Mouse (Mus musculus) CH12.LX (cell line): ENCODE data around the gene Srd5a1. TPM values are rescaled to one million over a fixed set of nuclear protein-coding genes. Genes with fewer than 3 reads are reported as not detected.

ENCODE experiments used
- DNase-seq: peaks from one replicate; pipeline ENCODE4 v3.0.0-alpha.2; 2013; ENCODE audit errors: extremely low read depth
- H3K27ac ChIP-seq: 2 replicates; pipeline ENCODE4 v1.5.1; 2012; ENCODE audit warnings: low read depth, mild to moderate bottlenecking, control low read depth, moderate library complexity; ENCODE audit not compliant: insufficient read depth
- H3K27me3 ChIP-seq: replicated peaks from 2 replicates; pipeline ENCODE3; 2012; ENCODE audit warnings: inconsistent platforms
- H3K36me3 ChIP-seq, 2 experiments: replicated peaks in 1 of 2; 2 replicates each; pipeline versions ENCODE3 to v1.6.1; 2012; ENCODE audit warnings: inconsistent platforms in 1 of 2, low read length in 1 of 2, mild to moderate bottlenecking in 1 of 2, mixed read lengths in 1 of 2, moderate library complexity in 1 of 2; ENCODE audit not compliant: control insufficient read depth in 1 of 2, insufficient read depth in 1 of 2
- H3K4me1 ChIP-seq, 2 experiments: 2 replicates each; pipeline ENCODE4 v1.6.1; 2012; ENCODE audit warnings: inconsistent platforms in 1 of 2, moderate library complexity in 1 of 2; ENCODE audit not compliant: insufficient read depth in 2 of 2, control insufficient read depth in 1 of 2
- H3K4me2 ChIP-seq: 2 replicates; pipeline ENCODE4 v1.6.1; 2012; ENCODE audit warnings: low read depth, mild to moderate bottlenecking, control low read depth; ENCODE audit not compliant: poor library complexity, insufficient read depth, severe bottlenecking
- H3K4me3 ChIP-seq, 3 experiments: fragments of 150-350 bp in 1 of 3; sonication (generic) in 1 of 3; replicated peaks in 1 of 3; 2 replicates each; pipeline versions ENCODE3 to v1.5.1; 2011 to 2012; ENCODE audit warnings: low read depth in 2 of 3, low read length in 2 of 3, mild to moderate bottlenecking in 2 of 3, moderate library complexity in 2 of 3, control low read depth in 1 of 3, improper control_type of control experiment in 1 of 3, inconsistent platforms in 1 of 3, mixed read lengths in 1 of 3; ENCODE audit not compliant: poor library complexity in 1 of 3
- H3K79me2 ChIP-seq: replicated peaks from 2 replicates; pipeline ENCODE4 v1.6.1; 2012; ENCODE audit warnings: mild to moderate bottlenecking, moderate library complexity; ENCODE audit not compliant: control insufficient read depth, poor library complexity, insufficient read depth, severe bottlenecking; ENCODE audit errors: extremely low read depth
- H3K9ac ChIP-seq: 2 replicates; pipeline ENCODE4 v1.6.1; 2012; ENCODE audit warnings: low read depth, mild to moderate bottlenecking, control low read depth, moderate library complexity; ENCODE audit not compliant: insufficient read depth
- H3K9me3 ChIP-seq: replicated peaks from 2 replicates; pipeline ENCODE3; 2012; ENCODE audit warnings: low read length, inconsistent platforms, mixed read lengths
- CHD2 ChIP-seq: IDR thresholded peaks from 2 replicates; pipeline ENCODE4 v1.6.1; 2011; ENCODE audit warnings: low read length, improper control_type of control experiment
- CTCF ChIP-seq, 2 experiments: IDR thresholded peaks in 1 of 2; conservative IDR thresholded peaks in 1 of 2; 2 replicates each; pipeline ENCODE4 v1.5.1; 2011 to 2012; ENCODE audit warnings: low read depth in 2 of 2, low read length in 2 of 2, improper control_type of control experiment in 1 of 2, inconsistent platforms in 1 of 2, mild to moderate bottlenecking in 1 of 2, moderate library complexity in 1 of 2
- E2F4 ChIP-seq: IDR thresholded peaks from 2 replicates; pipeline ENCODE4 v1.6.1; 2011; ENCODE audit warnings: low read depth, low read length, improper control_type of control experiment; ENCODE audit not compliant: insufficient replicate concordance
- ELF1 ChIP-seq: IDR thresholded peaks from 2 replicates; pipeline ENCODE4 v1.6.1; 2014; ENCODE audit warnings: low read depth, mild to moderate bottlenecking, inconsistent platforms, low read length, improper control_type of control experiment
- EP300 ChIP-seq: IDR thresholded peaks from 2 replicates; pipeline ENCODE4 v1.6.1; 2011; ENCODE audit warnings: low read length, improper control_type of control experiment
- GABPA ChIP-seq: IDR thresholded peaks from 2 replicates; pipeline ENCODE4 v1.6.1; 2012; ENCODE audit warnings: low read depth, low read length, improper control_type of control experiment, inconsistent platforms; ENCODE audit not compliant: insufficient replicate concordance
- HCFC1 ChIP-seq: IDR thresholded peaks from 2 replicates; pipeline ENCODE4 v1.6.1; 2012; ENCODE audit warnings: low read depth, mild to moderate bottlenecking, inconsistent platforms, low read length, improper control_type of control experiment
- IRF4 ChIP-seq: IDR thresholded peaks from 2 replicates; pipeline ENCODE4 v1.6.1; 2014; ENCODE audit warnings: low read depth, mild to moderate bottlenecking, inconsistent platforms, low read length, improper control_type of control experiment
- JUND ChIP-seq: conservative IDR thresholded peaks from 2 replicates; pipeline ENCODE4 v1.6.1; 2011; ENCODE audit warnings: low read depth, low read length, improper control_type of control experiment
- MAFK ChIP-seq: IDR thresholded peaks from 2 replicates; pipeline ENCODE4 v1.6.1; 2011; ENCODE audit warnings: low read length, improper control_type of control experiment; ENCODE audit not compliant: insufficient replicate concordance
- NELFE ChIP-seq: IDR thresholded peaks from 2 replicates; pipeline ENCODE4 v1.6.1; 2011; ENCODE audit warnings: low read depth, low read length, improper control_type of control experiment
- NRF1 ChIP-seq: IDR thresholded peaks from 2 replicates; pipeline ENCODE4 v1.6.1; 2014; ENCODE audit warnings: low read depth, mild to moderate bottlenecking, inconsistent platforms, low read length, improper control_type of control experiment, moderate library complexity
- POLR2AphosphoS2 ChIP-seq: IDR thresholded peaks from 2 replicates; pipeline ENCODE4 v1.6.1; 2011; ENCODE audit warnings: low read depth, low read length, improper control_type of control experiment
- RAD21 ChIP-seq: IDR thresholded peaks from 2 replicates; pipeline ENCODE4 v1.6.1; 2011; ENCODE audit warnings: low read depth, mild to moderate bottlenecking, low read length, improper control_type of control experiment, moderate library complexity
- SIN3A ChIP-seq: IDR thresholded peaks from 2 replicates; pipeline ENCODE4 v1.6.1; 2012; ENCODE audit warnings: low read length, improper control_type of control experiment, inconsistent platforms
- SMC3 ChIP-seq: IDR thresholded peaks from 2 replicates; pipeline ENCODE4 v1.6.1; 2011; ENCODE audit warnings: low read depth, low read length, improper control_type of control experiment
- TBP ChIP-seq: conservative IDR thresholded peaks from 2 replicates; pipeline ENCODE4 v1.6.1; 2011; ENCODE audit warnings: low read depth, low read length, improper control_type of control experiment
- TCF12 ChIP-seq: IDR thresholded peaks from 2 replicates; pipeline ENCODE4 v1.6.1; 2014; ENCODE audit warnings: low read depth, mild to moderate bottlenecking, inconsistent platforms, low read length, improper control_type of control experiment
- UBTF ChIP-seq: IDR thresholded peaks from 2 replicates; pipeline ENCODE4 v1.6.1; 2012; ENCODE audit warnings: low read depth, mild to moderate bottlenecking, inconsistent platforms, low read length, improper control_type of control experiment, moderate library complexity
- USF2 ChIP-seq: conservative IDR thresholded peaks from 2 replicates; pipeline ENCODE4 v1.6.1; 2011; ENCODE audit warnings: low read depth, low read length, improper control_type of control experiment
- ZC3H11A ChIP-seq: IDR thresholded peaks from 2 replicates; pipeline ENCODE4 v1.6.1; 2012; ENCODE audit warnings: low read depth, mild to moderate bottlenecking, inconsistent platforms, low read length, improper control_type of control experiment
- dilution Hi-C: fragments of 300-500 bp; cut with MboI; formaldehyde crosslinking; loops from 2 replicates; pipeline ENCODE4 v1.14.3; 2020; ENCODE audit warnings: low sequenced_read_pairs; ENCODE audit not compliant: extremely low pct_unique_long_range_greater_than_20kb, extremely low pct_ligation_motif_present
- in situ Hi-C: fragments of 300-500 bp; cut with MboI; formaldehyde crosslinking; loops from 3 replicates; pipeline ENCODE4 v1.14.3; 2019; ENCODE audit warnings: low sequenced_read_pairs, low pct_ligation_motif_present, low pct_unique_long_range_greater_than_20kb, mixed read lengths
- polyA plus RNA-seq: library from polyadenylated mRNA; unstranded; fragments of >175 nt; gene quantifications from 2 replicates; pipeline ENCODE4 v1.2.1, GENCODE M21; 2012; ENCODE audit warnings: low read depth; ENCODE audit not compliant: insufficient read length
- total RNA-seq, 2 experiments: library from RNA; depleted of rRNA; stranded (reverse); fragments of 300-350 nt in 1 of 2; fragments of >200 nt in 1 of 2; gene quantifications; 2 replicates each; pipeline ENCODE4 v1.2.3; 2012 to 2014

Srd5a1 gene
- total and polyA plus RNA-seq, 3 experiments: 1.2 to 2.4 (median 2.3) TPM

DNA sequence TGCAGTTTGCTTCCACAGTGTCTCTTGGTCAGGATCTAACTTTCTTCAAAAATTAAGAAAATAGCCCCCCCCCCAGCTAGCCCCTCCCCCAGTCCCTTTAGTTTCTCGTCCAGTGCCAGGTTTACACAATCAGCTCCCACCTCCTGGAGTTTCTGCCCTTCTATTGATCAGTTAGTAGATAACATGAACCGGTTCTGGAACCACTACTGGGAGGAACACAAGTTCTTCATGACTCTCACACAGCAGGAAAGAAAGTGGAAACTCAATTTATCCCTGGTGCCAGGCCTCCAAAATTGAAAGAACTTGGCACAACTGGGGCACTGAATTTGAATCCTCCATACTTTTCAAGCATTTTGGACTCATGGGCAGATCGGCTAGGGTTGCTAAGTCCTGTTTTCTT lies 43.3 kb upstream of the Srd5a1 start:
- Histone ChIP-seq H3K4me3 (no peak overlapping the region), H3K36me3 (no peaks in the 10 kb centered on the region), H3K4me1 (no peaks in the 10 kb centered on the region; a peak in 1 of 4 replicates), H3K27me3 (no peaks in the 10 kb centered on the region), H3K4me2 (no peak overlapping the region), H3K79me2 (no peaks in the 10 kb centered on the region), H3K9me3 (no peaks in the 10 kb centered on the region), H3K27ac (no peak overlapping the region), H3K9ac (no peak overlapping the region)
- DNase-seq: no peak
- dilution Hi-C loops: no loop called here
- no peak for TF ChIP-seq CHD2
- in situ Hi-C loops: loop anchor here (5.0 kb wide), 1 partner anchor 152 kb away; no protein-coding TSS in a partner anchor

DNA sequence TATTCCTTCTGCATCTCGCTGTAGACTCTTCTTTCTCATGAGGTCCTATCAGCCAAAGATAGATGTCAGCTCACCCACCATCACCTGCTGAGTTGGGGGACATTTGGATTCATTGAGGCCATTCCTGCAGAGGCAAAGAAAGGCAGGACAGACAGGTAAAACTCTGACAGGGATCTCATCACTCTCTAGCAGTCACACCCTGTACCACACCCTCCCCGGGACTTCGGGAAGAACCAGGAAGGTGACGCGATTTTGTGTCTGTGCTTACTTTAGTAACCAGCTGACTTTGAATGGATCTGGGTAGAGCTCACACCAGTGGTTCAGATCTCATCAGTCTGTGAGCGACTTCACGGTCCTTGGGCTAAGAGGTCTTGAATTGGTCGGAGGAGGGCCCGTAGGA lies 35.2 kb upstream of the Srd5a1 start:
- in situ Hi-C loops: no loop called here
- Histone ChIP-seq H3K36me3 (peaks cover 7 to 20% of the 10 kb centered on the region in 2 experiments), H3K4me2 (no peak overlapping the region), H3K4me1 (peaks cover 10 to 20% of the 10 kb centered on the region in 2 experiments), H3K9me3 (no peaks in the 10 kb centered on the region), H3K9ac (no peak overlapping the region), H3K79me2 (no peaks in the 10 kb centered on the region), H3K4me3 (no peak overlapping the region), H3K27me3 (no peaks in the 10 kb centered on the region)
- dilution Hi-C loops: no loop called here
- DNase-seq: no peak
- TF ChIP-seq IRF4 (no peak), JUND (no peak), POLR2AphosphoS2 (no peak), NELFE (no peak), NRF1 (no peak), SMC3 (no peak), E2F4 (no peak), USF2 (no peak), GABPA (no peak), HCFC1 (no peak), ZC3H11A (no peak), CTCF (conservative IDR thresholded peaks at IDR 0.05 in 1 of 2, IDR thresholded peaks at IDR 0.05 in 1 of 2; ENCODE audit: low read depth in 2 of 2, low read length in 2 of 2) (no peak), UBTF (no peak), EP300 (no peak), TCF12 (no peak), TBP (no peak), RAD21 (no peak), MAFK (no peak), SIN3A (no peak), ELF1 (no peak)
- TF ChIP-seq, all 38 proteins: peak for 0
- H3K27ac ChIP-seq: no peak overlapping the region
